Mouse (Mus musculus): ENCODE results near the gene Clip4. TPM values are rescaled to one million over a fixed set of nuclear protein-coding genes. Genes with fewer than 3 reads are reported as not detected.
A peak's percentile ranks its signal among the peaks of the same experiment; 100 is the strongest.

The Clip4 gene
- polyA plus RNA-seq, 1 experiment from 2014 or later, result 14.7 TPM

DNA sequence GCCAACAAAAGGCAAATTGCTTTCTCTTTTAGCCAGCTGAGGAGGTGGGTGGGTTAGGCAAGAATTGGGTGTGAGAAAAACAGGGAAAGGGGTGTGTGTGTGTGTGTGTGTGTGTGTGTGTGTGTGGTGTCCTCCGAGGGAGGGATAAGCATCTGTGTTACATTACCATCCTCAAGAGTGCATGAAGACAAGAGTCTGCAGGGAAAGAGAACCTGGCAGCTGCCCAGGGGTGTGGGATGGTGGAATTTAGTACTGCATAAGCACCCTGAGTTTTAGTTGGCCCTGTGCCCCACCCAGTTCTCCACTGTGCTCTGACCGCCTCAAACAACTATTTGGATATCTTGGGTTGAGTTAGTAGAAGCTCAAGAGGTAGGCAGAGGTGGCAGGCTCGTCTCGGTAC lies 12.7 kb downstream of the Clip4 start:
- peaks cover 7% of the 10 kb centered on the region; the same call in 1 of the 2 replicates for H3K9me3 ChIP-seq (replicated peaks; ENCODE audit: control insufficient read depth, low read length, poor library complexity, severe bottlenecking)
- H3K4me3 ChIP-seq (ENCODE audit: low read depth, low read length), result no peak overlapping the region
- no peak for ATAC-seq
- WGBS, result 89% methylated on average over 4 of the region's 4 CpGs
- H3K36me3 ChIP-seq (ENCODE audit: control insufficient read depth, insufficient read depth, low read length), result no peaks in the 10 kb centered on the region
- no peak overlapping the region for H3K27ac ChIP-seq (ENCODE audit: low read length)
- H3K4me2 ChIP-seq (ENCODE audit: low read length), result no peak overlapping the region
- H3K27me3 ChIP-seq (ENCODE audit: control insufficient read depth, insufficient read depth, low read depth, low read length), result no peaks in the 10 kb centered on the region
- no peak overlapping the region for H3K9ac ChIP-seq (ENCODE audit: low read depth, low read length)
- peaks cover 20% of the 10 kb centered on the region for H3K4me1 ChIP-seq (ENCODE audit: control insufficient read depth, insufficient read depth, low read length)

- ATAC-seq, result peak; percentile 94
- whole genome bisulfite sequencing, result 0% methylated on average over 27 of the region's 29 CpGs
- H3K4me2 ChIP-seq (ENCODE audit: low read length), result peak overlapping the region; percentile 90
- no peaks in the 10 kb centered on the region for H3K36me3 ChIP-seq (ENCODE audit: control insufficient read depth, insufficient read depth, low read length)
- H3K4me3 ChIP-seq (ENCODE audit: low read depth, low read length), result peak overlapping the region; percentile 88
- H3K9me3 ChIP-seq (replicated peaks; ENCODE audit: control insufficient read depth, low read length, poor library complexity, severe bottlenecking), result peaks cover 7% of the 10 kb centered on the region; the same call in 1 of the 2 replicates
- H3K4me1 ChIP-seq (ENCODE audit: control insufficient read depth, insufficient read depth, low read length), result peaks cover 20% of the 10 kb centered on the region
- peak overlapping the region; percentile 93 for H3K9ac ChIP-seq (ENCODE audit: low read depth, low read length)
- no peaks in the 10 kb centered on the region for H3K27me3 ChIP-seq (ENCODE audit: control insufficient read depth, insufficient read depth, low read depth, low read length)
- peak overlapping the region; percentile 82 for H3K27ac ChIP-seq (ENCODE audit: low read length)
Measured at GRCm38 (mm10) chr17:71782242-71782698, 14.0 kb downstream of the Clip4 start.

GRCm38 (mm10) chr17:71782699-71783365 lies 14.6 kb downstream of the Clip4 start:
- ATAC-seq, result peak; percentile 80
- Histone ChIP-seq H3K4me3 (ENCODE audit: low read depth, low read length) (peak overlapping the region; percentile 88), H3K36me3 (ENCODE audit: control insufficient read depth, insufficient read depth, low read length) (no peaks in the 10 kb centered on the region), H3K9ac (ENCODE audit: low read depth, low read length) (peak overlapping the region; percentile 93), H3K4me2 (ENCODE audit: low read length) (peak overlapping the region; percentile 90), H3K4me1 (ENCODE audit: control insufficient read depth, insufficient read depth, low read length) (peaks cover 20% of the 10 kb centered on the region), H3K27me3 (ENCODE audit: control insufficient read depth, insufficient read depth, low read depth, low read length) (no peaks in the 10 kb centered on the region), H3K9me3 (replicated peaks; ENCODE audit: control insufficient read depth, low read length, poor library complexity, severe bottlenecking) (peaks cover 7% of the 10 kb centered on the region; the same call in 1 of the 2 replicates), H3K27ac (ENCODE audit: low read length) (peak overlapping the region; percentile 82)
- WGBS, result under 1% methylated on average over 47 of the region's 59 CpGs

DNA sequence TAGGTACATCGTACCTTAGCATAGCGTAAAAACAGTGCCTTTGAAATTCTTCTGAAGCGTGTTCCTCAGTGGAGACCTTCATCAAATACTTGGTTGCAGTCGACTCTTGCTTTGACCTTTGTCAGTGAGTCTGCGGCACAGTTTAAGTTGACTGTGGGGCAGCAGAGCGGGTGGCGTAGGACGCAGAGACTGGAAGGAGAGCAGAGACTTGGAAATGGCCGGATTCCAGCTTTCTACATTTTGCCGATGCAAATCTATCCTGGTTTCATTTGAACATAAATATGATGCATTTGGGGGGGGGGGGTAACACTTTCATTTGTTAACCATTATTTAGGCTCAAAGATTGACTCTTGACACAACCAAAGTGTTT lies 15.1 kb downstream of the Clip4 start:
- peak overlapping the region; percentile 93 for H3K9ac ChIP-seq (ENCODE audit: low read depth, low read length)
- H3K4me2 ChIP-seq (ENCODE audit: low read length), result peak overlapping the region; percentile 90
- H3K4me1 ChIP-seq (ENCODE audit: control insufficient read depth, insufficient read depth, low read length), result peaks cover 20% of the 10 kb centered on the region
- peaks cover 5% of the 10 kb centered on the region; the same call in 1 of the 2 replicates for H3K9me3 ChIP-seq (replicated peaks; ENCODE audit: control insufficient read depth, low read length, poor library complexity, severe bottlenecking)
- H3K4me3 ChIP-seq (ENCODE audit: low read depth, low read length), result peak overlapping the region; percentile 88
- peak; percentile 19 for ATAC-seq
- peak overlapping the region; percentile 82 for H3K27ac ChIP-seq (ENCODE audit: low read length)
- WGBS, result 3% methylated on average over 10 of the region's 10 CpGs
- no peaks in the 10 kb centered on the region for H3K36me3 ChIP-seq (ENCODE audit: control insufficient read depth, insufficient read depth, low read length)
- H3K27me3 ChIP-seq (ENCODE audit: control insufficient read depth, insufficient read depth, low read depth, low read length), result no peaks in the 10 kb centered on the region

GRCm38 (mm10) chr17:71786456-71786855 lies 18.2 kb downstream of the Clip4 start:
- Histone ChIP-seq H3K4me2 (ENCODE audit: low read length) (no peak overlapping the region), H3K9me3 (replicated peaks; ENCODE audit: control insufficient read depth, low read length, poor library complexity, severe bottlenecking) (no peaks in the 10 kb centered on the region), H3K4me3 (ENCODE audit: low read depth, low read length) (no peak overlapping the region), H3K27ac (ENCODE audit: low read length) (no peak overlapping the region), H3K36me3 (ENCODE audit: control insufficient read depth, insufficient read depth, low read length) (peaks cover 2% of the 10 kb centered on the region; the same call in 1 of the 2 replicates), H3K9ac (ENCODE audit: low read depth, low read length) (no peak overlapping the region), H3K4me1 (ENCODE audit: control insufficient read depth, insufficient read depth, low read length) (peaks cover 20% of the 10 kb centered on the region), H3K27me3 (ENCODE audit: control insufficient read depth, insufficient read depth, low read depth, low read length) (no peaks in the 10 kb centered on the region)
- no peak for ATAC-seq

DNA sequence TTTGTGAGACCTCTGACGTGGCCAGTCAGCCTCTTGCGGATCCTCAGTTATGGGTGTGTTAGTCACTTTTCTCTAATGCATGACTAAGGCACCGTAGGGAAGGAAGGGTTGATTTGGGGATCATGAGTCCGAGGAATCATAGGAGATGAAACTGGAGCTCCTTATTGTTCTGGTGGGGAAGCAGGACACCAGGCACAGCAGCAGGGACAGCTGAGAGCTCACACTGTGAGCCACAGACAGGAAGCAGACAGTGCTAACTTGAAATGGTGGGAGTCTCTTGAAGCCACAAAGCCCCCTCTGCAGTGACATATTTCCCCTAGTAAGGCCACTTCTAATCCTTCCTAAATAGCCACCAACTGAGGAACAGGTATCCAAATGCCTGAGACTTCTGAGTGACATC lies 22.8 kb downstream of the Clip4 start:
- H3K4me2 ChIP-seq (ENCODE audit: low read length), result no peak overlapping the region
- no peak for ATAC-seq
- no peaks in the 10 kb centered on the region for H3K4me1 ChIP-seq (ENCODE audit: control insufficient read depth, insufficient read depth, low read length)
- no peak overlapping the region for H3K27ac ChIP-seq (ENCODE audit: low read length)
- 92% methylated on average over 4 of the region's 4 CpGs for WGBS
- H3K9ac ChIP-seq (ENCODE audit: low read depth, low read length), result no peak overlapping the region
- peaks cover 2% of the 10 kb centered on the region; the same call in 1 of the 2 replicates for H3K9me3 ChIP-seq (replicated peaks; ENCODE audit: control insufficient read depth, low read length, poor library complexity, severe bottlenecking)
- H3K36me3 ChIP-seq (ENCODE audit: control insufficient read depth, insufficient read depth, low read length), result peaks cover 14% of the 10 kb centered on the region
- H3K27me3 ChIP-seq (ENCODE audit: control insufficient read depth, insufficient read depth, low read depth, low read length), result no peaks in the 10 kb centered on the region
- H3K4me3 ChIP-seq (ENCODE audit: low read depth, low read length), result no peak overlapping the region

- H3K27ac ChIP-seq (ENCODE audit: low read length), result no peak overlapping the region
- H3K9ac ChIP-seq (ENCODE audit: low read depth, low read length), result no peak overlapping the region
- peaks cover 14% of the 10 kb centered on the region for H3K36me3 ChIP-seq (ENCODE audit: control insufficient read depth, insufficient read depth, low read length)
- H3K4me3 ChIP-seq (ENCODE audit: low read depth, low read length), result no peak overlapping the region
- H3K9me3 ChIP-seq (replicated peaks; ENCODE audit: control insufficient read depth, low read length, poor library complexity, severe bottlenecking), result peaks cover 2% of the 10 kb centered on the region; the same call in 1 of the 2 replicates
- 91% methylated on average over 4 of the region's 4 CpGs for WGBS
- no peaks in the 10 kb centered on the region for H3K4me1 ChIP-seq (ENCODE audit: control insufficient read depth, insufficient read depth, low read length)
- no peak overlapping the region for H3K4me2 ChIP-seq (ENCODE audit: low read length)
- H3K27me3 ChIP-seq (ENCODE audit: control insufficient read depth, insufficient read depth, low read depth, low read length), result no peaks in the 10 kb centered on the region
- no peak for ATAC-seq
Measured at GRCm38 (mm10) chr17:71791622-71792021, 23.3 kb downstream of the Clip4 start.

DNA sequence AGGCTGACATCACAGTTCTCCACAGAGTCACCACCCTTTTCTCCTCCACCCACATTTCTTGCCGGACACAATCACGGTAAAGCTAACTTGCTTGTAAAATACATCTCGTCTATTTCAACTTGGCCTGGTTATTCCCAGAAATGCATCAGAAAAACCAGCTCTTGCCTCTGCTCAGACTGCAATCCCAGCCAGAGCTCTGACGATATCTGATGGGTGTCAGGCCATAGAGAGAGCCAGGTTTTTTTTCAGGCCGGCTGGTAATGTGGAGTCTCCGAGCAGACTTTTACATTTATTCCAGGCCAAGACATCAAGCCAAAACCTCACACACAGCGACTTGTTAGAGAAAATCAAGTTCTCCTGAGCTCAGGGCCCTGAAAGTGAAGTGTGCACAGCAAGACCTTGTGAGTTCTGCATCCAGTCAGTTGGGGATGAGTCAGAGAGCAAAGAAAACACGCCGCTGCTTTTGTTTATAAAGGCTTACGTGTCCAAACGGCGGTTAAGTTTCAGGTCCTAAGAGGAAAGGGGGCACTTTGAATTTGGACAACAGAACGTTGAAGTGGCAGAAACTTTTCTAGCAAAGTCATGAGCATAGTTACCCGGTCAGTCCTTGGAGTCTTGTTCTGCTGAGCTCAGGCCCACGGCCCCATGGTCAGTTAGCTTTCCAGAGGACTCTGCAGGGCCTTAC lies 27.4 kb downstream of the Clip4 start:
- Histone ChIP-seq H3K4me3 (ENCODE audit: low read depth, low read length) (no peak overlapping the region), H3K36me3 (ENCODE audit: control insufficient read depth, insufficient read depth, low read length) (peaks cover 13% of the 10 kb centered on the region), H3K9ac (ENCODE audit: low read depth, low read length) (no peak overlapping the region), H3K4me2 (ENCODE audit: low read length) (no peak overlapping the region), H3K27me3 (ENCODE audit: control insufficient read depth, insufficient read depth, low read depth, low read length) (no peaks in the 10 kb centered on the region), H3K4me1 (ENCODE audit: control insufficient read depth, insufficient read depth, low read length) (no peaks in the 10 kb centered on the region), H3K27ac (ENCODE audit: low read length) (no peak overlapping the region), H3K9me3 (replicated peaks; ENCODE audit: control insufficient read depth, low read length, poor library complexity, severe bottlenecking) (peaks cover 2% of the 10 kb centered on the region; the same call in 1 of the 2 replicates)
- no peak for ATAC-seq
- 88% methylated on average over 15 of the region's 15 CpGs for WGBS

GRCm38 (mm10) chr17:71803456-71803855 lies 35.2 kb downstream of the Clip4 start:
- H3K4me3 ChIP-seq (ENCODE audit: low read depth, low read length), result no peak overlapping the region
- no peak overlapping the region for H3K27ac ChIP-seq (ENCODE audit: low read length)
- H3K36me3 ChIP-seq (ENCODE audit: control insufficient read depth, insufficient read depth, low read length), result peaks cover 14% of the 10 kb centered on the region
- no peaks in the 10 kb centered on the region for H3K27me3 ChIP-seq (ENCODE audit: control insufficient read depth, insufficient read depth, low read depth, low read length)
- no peak for ATAC-seq
- H3K4me1 ChIP-seq (ENCODE audit: control insufficient read depth, insufficient read depth, low read length), result no peaks in the 10 kb centered on the region
- H3K9me3 ChIP-seq (replicated peaks; ENCODE audit: control insufficient read depth, low read length, poor library complexity, severe bottlenecking), result no peaks in the 10 kb centered on the region
- H3K9ac ChIP-seq (ENCODE audit: low read depth, low read length), result no peak overlapping the region
- 86% methylated on average over 6 of the region's 6 CpGs for WGBS
- no peak overlapping the region for H3K4me2 ChIP-seq (ENCODE audit: low read length)

Measured in midbrain, embryonic 16.5 days (tissue).